Mouse (Mus musculus) CH12.LX (cell line): ENCODE measurements around the gene Tmem50b. TPM values are rescaled to one million over a fixed set of nuclear protein-coding genes. Genes with fewer than 3 reads are reported as not detected.

Experiments
- DNase-seq: peaks from one replicate; pipeline ENCODE4 v3.0.0-alpha.2; 2013; ENCODE audit errors: extremely low read depth
- H3K27ac ChIP-seq: 2 replicates; pipeline ENCODE4 v1.5.1; 2012; ENCODE audit warnings: low read depth, mild to moderate bottlenecking, control low read depth, moderate library complexity; ENCODE audit not compliant: insufficient read depth
- H3K27me3 ChIP-seq: replicated peaks from 2 replicates; pipeline ENCODE3; 2012; ENCODE audit warnings: inconsistent platforms
- H3K36me3 ChIP-seq, 2 experiments: replicated peaks in 1 of 2; 2 replicates each; pipeline versions ENCODE3 to v1.6.1; 2012; ENCODE audit warnings: inconsistent platforms in 1 of 2, low read length in 1 of 2, mild to moderate bottlenecking in 1 of 2, mixed read lengths in 1 of 2, moderate library complexity in 1 of 2; ENCODE audit not compliant: control insufficient read depth in 1 of 2, insufficient read depth in 1 of 2
- H3K4me1 ChIP-seq, 2 experiments: 2 replicates each; pipeline ENCODE4 v1.6.1; 2012; ENCODE audit warnings: inconsistent platforms in 1 of 2, moderate library complexity in 1 of 2; ENCODE audit not compliant: insufficient read depth in 2 of 2, control insufficient read depth in 1 of 2
- H3K4me2 ChIP-seq: 2 replicates; pipeline ENCODE4 v1.6.1; 2012; ENCODE audit warnings: low read depth, mild to moderate bottlenecking, control low read depth; ENCODE audit not compliant: poor library complexity, insufficient read depth, severe bottlenecking
- H3K4me3 ChIP-seq, 3 experiments: fragments of 150-350 bp in 1 of 3; sonication (generic) in 1 of 3; replicated peaks in 1 of 3; 2 replicates each; pipeline versions ENCODE3 to v1.5.1; 2011 to 2012; ENCODE audit warnings: low read depth in 2 of 3, low read length in 2 of 3, mild to moderate bottlenecking in 2 of 3, moderate library complexity in 2 of 3, control low read depth in 1 of 3, improper control_type of control experiment in 1 of 3, inconsistent platforms in 1 of 3, mixed read lengths in 1 of 3; ENCODE audit not compliant: poor library complexity in 1 of 3
- H3K79me2 ChIP-seq: replicated peaks from 2 replicates; pipeline ENCODE4 v1.6.1; 2012; ENCODE audit warnings: mild to moderate bottlenecking, moderate library complexity; ENCODE audit not compliant: control insufficient read depth, poor library complexity, insufficient read depth, severe bottlenecking; ENCODE audit errors: extremely low read depth
- H3K9ac ChIP-seq: 2 replicates; pipeline ENCODE4 v1.6.1; 2012; ENCODE audit warnings: low read depth, mild to moderate bottlenecking, control low read depth, moderate library complexity; ENCODE audit not compliant: insufficient read depth
- H3K9me3 ChIP-seq: replicated peaks from 2 replicates; pipeline ENCODE3; 2012; ENCODE audit warnings: low read length, inconsistent platforms, mixed read lengths
- BHLHE40 ChIP-seq: IDR thresholded peaks from 2 replicates; pipeline ENCODE4 v1.6.1; 2011; ENCODE audit warnings: mild to moderate bottlenecking, low read depth, low read length, improper control_type of control experiment
- CHD1 ChIP-seq: IDR thresholded peaks from 2 replicates; pipeline ENCODE4 v1.6.1; 2012; ENCODE audit warnings: low read depth, low read length, improper control_type of control experiment, inconsistent platforms
- CHD2 ChIP-seq: IDR thresholded peaks from 2 replicates; pipeline ENCODE4 v1.6.1; 2011; ENCODE audit warnings: low read length, improper control_type of control experiment
- CTCF ChIP-seq, 2 experiments: IDR thresholded peaks in 1 of 2; conservative IDR thresholded peaks in 1 of 2; 2 replicates each; pipeline ENCODE4 v1.5.1; 2011 to 2012; ENCODE audit warnings: low read depth in 2 of 2, low read length in 2 of 2, improper control_type of control experiment in 1 of 2, inconsistent platforms in 1 of 2, mild to moderate bottlenecking in 1 of 2, moderate library complexity in 1 of 2
- E2F4 ChIP-seq: IDR thresholded peaks from 2 replicates; pipeline ENCODE4 v1.6.1; 2011; ENCODE audit warnings: low read depth, low read length, improper control_type of control experiment; ENCODE audit not compliant: insufficient replicate concordance
- ELF1 ChIP-seq: IDR thresholded peaks from 2 replicates; pipeline ENCODE4 v1.6.1; 2014; ENCODE audit warnings: low read depth, mild to moderate bottlenecking, inconsistent platforms, low read length, improper control_type of control experiment
- EP300 ChIP-seq: IDR thresholded peaks from 2 replicates; pipeline ENCODE4 v1.6.1; 2011; ENCODE audit warnings: low read length, improper control_type of control experiment
- GABPA ChIP-seq: IDR thresholded peaks from 2 replicates; pipeline ENCODE4 v1.6.1; 2012; ENCODE audit warnings: low read depth, low read length, improper control_type of control experiment, inconsistent platforms; ENCODE audit not compliant: insufficient replicate concordance
- HCFC1 ChIP-seq: IDR thresholded peaks from 2 replicates; pipeline ENCODE4 v1.6.1; 2012; ENCODE audit warnings: low read depth, mild to moderate bottlenecking, inconsistent platforms, low read length, improper control_type of control experiment
- IRF4 ChIP-seq: IDR thresholded peaks from 2 replicates; pipeline ENCODE4 v1.6.1; 2014; ENCODE audit warnings: low read depth, mild to moderate bottlenecking, inconsistent platforms, low read length, improper control_type of control experiment
- JUN ChIP-seq: IDR thresholded peaks from 2 replicates; pipeline ENCODE4 v1.6.1; 2011; ENCODE audit warnings: low read depth, mild to moderate bottlenecking, low read length, improper control_type of control experiment, moderate library complexity; ENCODE audit not compliant: insufficient read depth
- JUND ChIP-seq: conservative IDR thresholded peaks from 2 replicates; pipeline ENCODE4 v1.6.1; 2011; ENCODE audit warnings: low read depth, low read length, improper control_type of control experiment
- KAT2A ChIP-seq: IDR thresholded peaks from 2 replicates; pipeline ENCODE4 v1.6.1; 2012; ENCODE audit warnings: low read length, improper control_type of control experiment, inconsistent platforms; ENCODE audit not compliant: insufficient replicate concordance
- MAFK ChIP-seq: IDR thresholded peaks from 2 replicates; pipeline ENCODE4 v1.6.1; 2011; ENCODE audit warnings: low read length, improper control_type of control experiment; ENCODE audit not compliant: insufficient replicate concordance
- MAX ChIP-seq: IDR thresholded peaks from 2 replicates; pipeline ENCODE4 v1.6.1; 2011; ENCODE audit warnings: low read length, improper control_type of control experiment
- MAZ ChIP-seq: IDR thresholded peaks from 2 replicates; pipeline ENCODE4 v1.6.1; 2012; ENCODE audit warnings: low read depth, mild to moderate bottlenecking, inconsistent platforms, low read length, improper control_type of control experiment, moderate library complexity
- MEF2A ChIP-seq: IDR thresholded peaks from 2 replicates; pipeline ENCODE4 v1.6.1; 2014; ENCODE audit warnings: low read depth, mild to moderate bottlenecking, inconsistent platforms, low read length, improper control_type of control experiment, borderline replicate concordance
- MXI1 ChIP-seq: IDR thresholded peaks from 2 replicates; pipeline ENCODE4 v1.6.1; 2011; ENCODE audit warnings: mild to moderate bottlenecking, low read depth, low read length, improper control_type of control experiment
- MYC ChIP-seq: IDR thresholded peaks from 2 replicates; pipeline ENCODE4 v1.6.1; 2011; ENCODE audit warnings: low read depth, mild to moderate bottlenecking, improper control_type of control experiment, low read length
- NELFE ChIP-seq: IDR thresholded peaks from 2 replicates; pipeline ENCODE4 v1.6.1; 2011; ENCODE audit warnings: low read depth, low read length, improper control_type of control experiment
- PAX5 ChIP-seq: IDR thresholded peaks from 2 replicates; pipeline ENCODE4 v1.6.1; 2012; ENCODE audit warnings: low read length, inconsistent platforms, mixed read lengths
- POLR2A ChIP-seq: IDR thresholded peaks from 2 replicates; pipeline ENCODE4 v1.6.1; 2011; ENCODE audit warnings: low read depth, mild to moderate bottlenecking, improper control_type of control experiment, low read length
- POLR2AphosphoS2 ChIP-seq: IDR thresholded peaks from 2 replicates; pipeline ENCODE4 v1.6.1; 2011; ENCODE audit warnings: low read depth, low read length, improper control_type of control experiment
- RAD21 ChIP-seq: IDR thresholded peaks from 2 replicates; pipeline ENCODE4 v1.6.1; 2011; ENCODE audit warnings: low read depth, mild to moderate bottlenecking, low read length, improper control_type of control experiment, moderate library complexity
- SIN3A ChIP-seq: IDR thresholded peaks from 2 replicates; pipeline ENCODE4 v1.6.1; 2012; ENCODE audit warnings: low read length, improper control_type of control experiment, inconsistent platforms
- SMC3 ChIP-seq: IDR thresholded peaks from 2 replicates; pipeline ENCODE4 v1.6.1; 2011; ENCODE audit warnings: low read depth, low read length, improper control_type of control experiment
- TBP ChIP-seq: conservative IDR thresholded peaks from 2 replicates; pipeline ENCODE4 v1.6.1; 2011; ENCODE audit warnings: low read depth, low read length, improper control_type of control experiment
- TCF12 ChIP-seq: IDR thresholded peaks from 2 replicates; pipeline ENCODE4 v1.6.1; 2014; ENCODE audit warnings: low read depth, mild to moderate bottlenecking, inconsistent platforms, low read length, improper control_type of control experiment
- UBTF ChIP-seq: IDR thresholded peaks from 2 replicates; pipeline ENCODE4 v1.6.1; 2012; ENCODE audit warnings: low read depth, mild to moderate bottlenecking, inconsistent platforms, low read length, improper control_type of control experiment, moderate library complexity
- USF1 ChIP-seq: IDR thresholded peaks from 2 replicates; pipeline ENCODE4 v1.6.1; 2014; ENCODE audit warnings: low read depth, mild to moderate bottlenecking, inconsistent platforms, low read length, improper control_type of control experiment
- USF2 ChIP-seq: conservative IDR thresholded peaks from 2 replicates; pipeline ENCODE4 v1.6.1; 2011; ENCODE audit warnings: low read depth, low read length, improper control_type of control experiment
- ZC3H11A ChIP-seq: IDR thresholded peaks from 2 replicates; pipeline ENCODE4 v1.6.1; 2012; ENCODE audit warnings: low read depth, mild to moderate bottlenecking, inconsistent platforms, low read length, improper control_type of control experiment
- ZKSCAN1 ChIP-seq: IDR thresholded peaks from 2 replicates; pipeline ENCODE4 v1.6.1; 2012; ENCODE audit warnings: low read depth, inconsistent platforms, low read length, improper control_type of control experiment, borderline replicate concordance
- ZMIZ1 ChIP-seq: IDR thresholded peaks from 2 replicates; pipeline ENCODE4 v1.6.1; 2012; ENCODE audit warnings: low read depth, mild to moderate bottlenecking, inconsistent platforms, low read length, improper control_type of control experiment
- ZNF384 ChIP-seq: IDR thresholded peaks from 2 replicates; pipeline ENCODE4 v1.6.1; 2012; ENCODE audit warnings: low read depth, low read length, improper control_type of control experiment, inconsistent platforms
- dilution Hi-C: fragments of 300-500 bp; cut with MboI; formaldehyde crosslinking; loops from 2 replicates; pipeline ENCODE4 v1.14.3; 2020; ENCODE audit warnings: low sequenced_read_pairs; ENCODE audit not compliant: extremely low pct_unique_long_range_greater_than_20kb, extremely low pct_ligation_motif_present
- in situ Hi-C: fragments of 300-500 bp; cut with MboI; formaldehyde crosslinking; loops from 3 replicates; pipeline ENCODE4 v1.14.3; 2019; ENCODE audit warnings: low sequenced_read_pairs, low pct_ligation_motif_present, low pct_unique_long_range_greater_than_20kb, mixed read lengths
- polyA plus RNA-seq: library from polyadenylated mRNA; unstranded; fragments of >175 nt; gene quantifications from 2 replicates; pipeline ENCODE4 v1.2.1, GENCODE M21; 2012; ENCODE audit warnings: low read depth; ENCODE audit not compliant: insufficient read length
- total RNA-seq, 2 experiments: library from RNA; depleted of rRNA; stranded (reverse); fragments of 300-350 nt in 1 of 2; fragments of >200 nt in 1 of 2; gene quantifications; 2 replicates each; pipeline ENCODE4 v1.2.3; 2012 to 2014

Gene Tmem50b
- total and polyA plus RNA-seq, 3 experiments, result 6.1 to 15.9 (median 12.7) TPM

- peak; percentile 98 for TF ChIP-seq EP300
- TF ChIP-seq, all 38 proteins: peak for 30
These were observed 35.8 kb downstream of the Tmem50b start (continued) for GRCm38 (mm10) chr16:91561541-91562457.

GRCm38 (mm10) chr16:91561099-91561498 is 36.5 kb downstream of the Tmem50b start:
- peaks cover 59 to 82% of the 10 kb centered on the region in 2 experiments for H3K36me3 ChIP-seq
- in situ Hi-C loops, result no loop called here
- dilution Hi-C loops, result no loop called here
- no peaks in the 10 kb centered on the region for H3K79me2 ChIP-seq
- H3K27me3 ChIP-seq, result no peaks in the 10 kb centered on the region
- peak overlapping the region; percentile 85 for H3K27ac ChIP-seq
- peaks cover 15 to 32% of the 10 kb centered on the region in 2 experiments for H3K4me1 ChIP-seq
- peak overlapping the region; percentile 6 for H3K4me2 ChIP-seq
- peak overlapping the region in 1 of 3 experiments; percentile 18 for H3K4me3 ChIP-seq
- H3K9ac ChIP-seq, result peak overlapping the region; percentile 32; the same call in 1 of the 2 replicates
- DNase-seq, result peak; percentile 81
- no peaks in the 10 kb centered on the region for H3K9me3 ChIP-seq
- TF ChIP-seq POLR2AphosphoS2 (no peak), SIN3A (peak; percentile 83; the same call in 1 of the 2 replicates), IRF4 (peak; percentile 49; the same call in 1 of the 2 replicates), E2F4 (no peak), CTCF (conservative IDR thresholded peaks at IDR 0.05 in 1 of 2, IDR thresholded peaks at IDR 0.05 in 1 of 2; ENCODE audit: low read depth in 2 of 2, low read length in 2 of 2) (peak; percentile 31 to 96; a peak in 2 of 4 replicates), HCFC1 (no peak), ELF1 (no peak), MAFK (peak; percentile 56; the same call in 1 of the 2 replicates), MXI1 (peak; percentile 88; the same call in 1 of the 2 replicates), GABPA (no peak), JUN (no peak; the same call in 1 of the 2 replicates), POLR2A (no peak), ZMIZ1 (no peak), UBTF (peak; percentile 49; the same call in 1 of the 2 replicates), ZKSCAN1 (no peak), MAX (no peak; the same call in 1 of the 2 replicates), NELFE (peak; percentile 47; the same call in 1 of the 2 replicates), MAZ (no peak), CHD2 (no peak), ZNF384 (no peak), RAD21 (peak; percentile 76), SMC3 (peak; percentile 97), JUND (peak; percentile 48; the same call in 1 of the 2 replicates), ZC3H11A (peak; percentile 62), TCF12 (peak; percentile 44; the same call in 1 of the 2 replicates), USF1 (no peak), USF2 (0 out of 2 replicates have a peak, but pooled peaks have one; percentile 3), MEF2A (peak; percentile 67; the same call in 1 of the 2 replicates), EP300 (peak; percentile 58), BHLHE40 (peak; percentile 95), PAX5 (no peak), CHD1 (no peak; the same call in 1 of the 2 replicates), KAT2A (no peak), MYC (peak; percentile 68; the same call in 1 of the 2 replicates), TBP (no peak)
